Mouse (Mus musculus): ENCODE results near the gene Myo18b. TPM values are rescaled to one million over a fixed set of nuclear protein-coding genes. Genes with fewer than 3 reads are reported as not detected.

Myo18b gene
- 1 to 10 TPM; 5.1 to 5.4 TPM for total RNA-seq (2021)

DNA sequence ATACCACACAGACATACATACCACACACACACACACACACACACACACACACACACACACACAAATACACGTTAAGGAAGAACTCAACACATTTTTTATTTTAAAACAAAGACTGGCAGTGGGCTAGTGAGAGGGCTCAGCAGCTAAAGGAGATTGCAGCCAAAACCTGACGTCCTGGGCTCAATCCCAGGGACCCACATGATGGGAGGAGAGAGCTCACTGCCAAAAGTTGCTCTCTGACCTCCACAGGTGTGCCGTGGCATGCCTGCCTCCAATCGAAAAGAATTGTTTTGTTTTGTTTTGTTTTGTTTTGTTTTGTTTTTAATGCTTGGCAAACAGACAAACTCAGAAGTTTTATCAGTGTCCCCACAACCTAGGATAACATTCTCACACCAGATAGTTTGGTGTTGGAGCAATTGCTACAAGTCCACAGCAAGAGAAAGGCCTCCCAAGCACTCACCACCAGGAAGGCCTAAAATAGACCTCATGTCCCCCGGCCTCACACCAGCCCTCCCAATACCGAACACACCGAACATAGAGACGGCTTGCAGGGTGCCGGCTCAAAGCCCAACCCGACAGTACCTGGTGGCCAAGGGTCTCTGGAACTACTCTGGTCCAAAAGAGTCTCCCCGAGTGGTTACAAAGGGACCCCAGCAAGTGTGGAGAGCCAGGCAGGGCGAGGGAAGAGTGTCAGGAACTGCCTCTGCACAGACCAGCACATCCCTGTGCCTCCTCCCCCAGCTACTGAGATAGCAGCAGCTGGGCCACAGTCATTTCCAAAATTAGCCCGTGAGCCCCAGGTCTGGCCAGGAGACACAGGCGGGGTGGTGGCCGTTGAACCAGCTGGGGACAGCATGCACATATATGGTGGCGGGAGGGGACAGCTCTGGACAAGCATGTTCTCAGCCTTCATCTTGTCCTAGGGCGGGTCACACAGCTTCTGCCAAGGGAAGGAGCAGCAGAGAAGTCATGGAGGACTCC, at the start of gene Myo18b:
Gene Myo18b (minus strand): TSS at position 689 of the 981 bp plus-strand sequence.
- intact Hi-C loops (cut with DNase I): no loop called here
- DNase-seq (ENCODE audit: extremely low spot score in 1 of 2, low spot score in 2 of 2): no peak

DNA sequence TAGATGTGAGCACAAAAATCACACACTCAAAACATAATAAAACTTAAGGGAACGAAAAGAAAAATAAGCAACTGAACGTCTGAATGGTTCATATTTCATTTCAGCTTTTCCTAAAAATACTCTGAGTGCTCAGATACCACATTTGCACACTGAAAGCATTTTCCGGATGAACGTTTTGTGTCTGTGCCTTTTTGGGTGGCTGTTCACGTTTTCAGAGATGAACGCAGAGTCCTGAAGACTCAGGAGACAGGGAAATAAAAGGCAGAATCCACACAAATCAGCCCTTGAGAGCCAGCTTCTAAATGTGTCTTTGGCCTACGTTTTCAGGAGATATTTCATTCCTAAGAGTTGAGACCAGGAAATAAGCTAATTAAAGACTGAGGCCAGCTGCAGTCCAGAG, 49.8 kb upstream of the Myo18b start:
- intact Hi-C loops (cut with DNase I): no loop called here
- no peak for DNase-seq (ENCODE audit: extremely low spot score in 1 of 2, low spot score in 2 of 2)

DNA sequence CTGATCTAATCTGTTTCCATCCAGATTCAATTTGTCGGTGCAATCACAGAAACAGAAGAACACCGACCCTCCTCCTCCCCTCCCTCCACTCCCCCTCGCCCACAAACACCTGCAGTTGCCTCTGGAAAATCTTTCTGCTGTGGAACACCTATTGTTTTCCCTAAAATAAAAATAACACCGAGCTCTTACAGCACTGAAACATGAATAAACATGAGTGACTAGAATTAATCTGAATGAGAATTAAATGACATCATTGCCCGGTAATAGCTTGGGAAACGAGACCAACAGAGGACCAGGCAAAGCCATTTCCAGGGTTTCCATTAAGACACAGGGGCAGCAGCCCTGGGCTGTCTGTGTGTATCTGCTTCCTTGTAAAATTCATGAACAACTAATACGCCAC, 46.1 kb upstream of the Myo18b start:
- intact Hi-C loops (cut with DNase I): no loop called here
- no peak for DNase-seq (ENCODE audit: extremely low spot score in 1 of 2, low spot score in 2 of 2)

DNA sequence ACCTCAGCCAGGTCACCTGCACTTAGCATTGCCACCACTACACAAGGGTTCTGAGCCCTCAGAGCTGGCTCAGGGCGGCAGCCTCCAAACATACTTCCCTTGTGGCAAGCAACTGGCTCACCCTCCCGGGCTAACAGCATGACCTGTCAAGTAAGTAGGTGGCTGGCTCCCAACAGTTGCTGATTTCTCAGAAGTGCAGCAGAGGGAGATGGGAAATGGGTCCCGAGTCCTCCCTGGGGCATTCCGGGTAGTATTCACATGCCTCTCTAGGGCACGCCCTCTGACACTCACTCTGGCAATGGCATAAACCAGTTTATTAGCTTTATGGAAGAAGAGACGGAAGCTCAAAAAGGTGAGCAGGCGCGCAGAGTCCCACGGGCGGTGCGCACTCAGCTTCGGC, 44.8 kb upstream of the Myo18b start:
- intact Hi-C loops (cut with DNase I): no loop called here
- no peak for DNase-seq (ENCODE audit: extremely low spot score in 1 of 2, low spot score in 2 of 2)

DNA sequence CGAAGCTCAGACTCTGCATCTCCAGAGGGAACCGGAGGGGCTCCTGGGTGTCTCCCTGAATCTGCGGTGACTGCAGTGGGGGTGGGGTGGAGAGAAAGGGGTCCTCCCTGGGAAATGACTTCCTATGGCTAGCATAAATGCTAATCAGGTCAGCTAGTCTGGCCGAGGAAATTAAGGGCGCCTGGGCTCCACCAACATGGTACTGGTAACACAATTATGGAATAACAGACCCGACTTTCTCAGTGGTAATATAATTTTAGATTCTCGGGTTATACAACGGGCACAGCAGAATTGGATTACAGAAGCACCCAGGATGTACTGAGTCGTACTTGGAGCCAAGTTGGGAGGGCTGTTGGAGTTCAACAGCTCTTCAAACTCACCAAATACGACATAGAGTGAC, 40.5 kb upstream of the Myo18b start:
- no peak for DNase-seq (ENCODE audit: extremely low spot score in 1 of 2, low spot score in 2 of 2)
- intact Hi-C loops (cut with DNase I): loop anchor here (5.0 kb wide), 1 partner anchor 111 kb away; no protein-coding TSS in a partner anchor

DNA sequence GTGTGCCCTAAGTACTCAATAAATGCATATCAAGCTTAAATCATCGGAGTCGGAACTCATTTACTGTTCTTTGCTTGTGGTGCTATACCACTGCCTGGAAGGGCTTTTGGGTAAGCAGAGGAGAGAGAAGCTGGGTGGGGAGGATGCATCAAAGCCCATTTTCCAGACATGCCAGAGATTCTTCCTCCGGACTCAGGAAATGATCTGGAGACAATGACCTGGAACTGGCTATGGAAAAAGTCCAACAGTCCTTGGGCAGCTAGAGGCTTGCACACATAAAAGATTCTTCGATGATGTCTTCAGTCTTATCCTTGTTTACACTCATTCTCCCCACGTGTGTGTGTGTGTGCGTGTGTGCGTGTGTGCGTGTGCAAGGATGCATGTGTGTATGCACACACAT, 39.3 kb upstream of the Myo18b start:
- intact Hi-C loops (cut with DNase I): loop anchor here (5.0 kb wide), 1 partner anchor 112 kb away; no protein-coding TSS in a partner anchor
- DNase-seq (ENCODE audit: extremely low spot score in 1 of 2, low spot score in 2 of 2): no peak

DNA sequence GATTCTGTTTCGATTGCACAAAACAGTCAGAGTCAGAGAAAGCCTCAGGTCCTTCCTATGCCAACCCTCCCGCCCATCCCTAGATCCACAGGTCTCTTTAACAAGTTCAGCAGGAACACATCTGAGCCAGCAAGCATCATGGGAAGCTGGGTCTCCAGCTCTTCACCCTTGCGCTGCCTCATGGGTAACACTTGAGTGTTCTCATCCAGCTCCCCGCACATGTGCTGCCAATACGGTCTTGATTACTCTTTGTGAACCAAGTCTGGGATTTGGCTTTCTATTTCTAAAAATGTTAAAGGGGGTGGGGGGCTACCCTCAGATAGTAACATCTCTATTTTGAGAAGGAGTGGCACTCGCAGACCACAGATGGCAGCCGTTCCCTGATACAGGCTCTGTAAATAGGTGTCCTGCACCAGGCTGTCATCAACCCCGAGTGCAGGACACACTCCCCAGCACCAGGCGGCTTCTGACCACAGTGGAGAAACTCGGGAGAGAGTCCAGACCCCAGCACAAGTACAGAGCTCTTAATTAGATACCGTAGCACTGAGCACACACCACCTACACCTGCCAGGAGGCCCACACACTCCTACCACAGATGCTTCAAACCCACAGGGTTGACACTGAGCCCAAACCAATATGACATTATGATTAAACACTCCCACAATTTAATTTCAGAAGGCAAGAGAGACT, 36.9 kb upstream of the Myo18b start:
- peak in 1 of 2 experiments; percentile 32 for DNase-seq (ENCODE audit: extremely low spot score in 1 of 2, low spot score in 2 of 2)
- intact Hi-C loops (cut with DNase I): no loop called here

DNA sequence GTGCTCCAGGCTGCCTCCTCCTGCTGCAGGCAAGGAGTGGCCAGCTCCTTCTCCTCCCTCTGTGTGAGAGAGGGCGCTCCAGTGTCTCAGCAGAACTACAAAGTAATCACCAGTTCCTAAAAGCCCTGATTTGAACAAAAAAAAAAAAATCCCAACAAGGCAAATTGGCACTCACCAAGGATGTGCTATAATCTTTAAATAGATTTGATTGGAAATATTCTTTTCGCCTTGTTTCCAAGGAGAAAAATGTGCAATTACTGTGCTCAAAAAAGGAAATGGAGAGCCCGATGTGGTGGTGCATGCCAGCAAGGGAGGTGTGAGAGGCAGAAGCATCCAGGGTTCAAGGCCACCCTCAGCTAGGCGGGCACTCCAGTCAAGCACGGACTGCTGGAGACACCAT, 35.7 kb upstream of the Myo18b start:
- DNase-seq (ENCODE audit: extremely low spot score in 1 of 2, low spot score in 2 of 2): no peak
- intact Hi-C loops (cut with DNase I): no loop called here

DNA sequence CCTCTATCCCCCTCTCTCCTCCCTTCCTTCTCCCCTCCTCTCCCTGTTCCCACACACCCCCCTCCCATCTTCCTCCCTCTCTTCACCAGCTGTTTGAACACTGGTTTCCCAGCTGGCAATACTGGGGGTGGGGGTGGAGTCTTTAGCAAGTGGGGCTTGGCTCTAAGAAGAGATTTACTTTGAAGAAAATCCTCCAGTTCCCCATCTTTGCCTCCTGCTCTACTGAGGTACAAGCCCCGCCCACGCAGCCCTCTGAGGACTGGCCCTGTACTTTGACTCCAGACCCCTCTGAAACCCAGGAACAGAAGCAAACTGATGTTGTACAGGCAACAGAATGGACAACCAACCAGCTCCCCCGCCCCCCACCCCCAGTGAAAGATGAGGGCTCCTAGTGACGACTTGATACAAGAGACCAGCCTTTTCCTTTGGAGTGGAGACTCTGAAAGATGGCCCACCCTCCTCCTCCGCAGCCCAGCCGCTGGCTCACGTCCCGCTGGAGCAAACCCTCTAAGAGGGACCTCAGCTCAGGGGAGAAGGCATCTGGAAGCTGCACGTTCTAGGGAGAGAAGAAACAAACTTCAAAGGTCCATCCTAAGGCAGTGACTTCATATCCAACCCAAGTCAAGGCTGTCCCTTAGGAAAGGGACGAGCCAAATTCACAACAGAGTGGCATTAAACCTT, 32.2 kb upstream of the Myo18b start:
- intact Hi-C loops (cut with DNase I): no loop called here
- DNase-seq (ENCODE audit: extremely low spot score in 1 of 2, low spot score in 2 of 2): no peak

DNA sequence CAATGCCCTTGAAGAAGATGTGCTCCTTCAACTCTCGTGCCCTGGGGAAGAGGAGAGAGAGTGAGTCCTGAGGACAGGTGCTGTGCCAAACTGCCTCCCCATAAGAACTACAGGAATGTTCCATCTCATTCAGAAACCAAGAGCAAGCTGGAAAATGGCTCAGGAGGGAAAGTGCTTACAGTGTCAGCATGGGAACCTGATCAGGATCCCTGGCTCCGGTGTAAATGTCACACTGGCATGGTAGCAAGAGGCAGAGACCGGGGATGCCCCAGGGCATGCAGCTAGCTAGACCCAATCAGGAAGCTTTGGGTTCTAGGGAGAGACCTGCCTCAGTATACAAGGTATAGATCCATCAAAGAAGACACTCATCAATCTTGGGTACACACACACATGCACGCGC, 29.3 kb upstream of the Myo18b start:
- intact Hi-C loops (cut with DNase I): no loop called here

DNA sequence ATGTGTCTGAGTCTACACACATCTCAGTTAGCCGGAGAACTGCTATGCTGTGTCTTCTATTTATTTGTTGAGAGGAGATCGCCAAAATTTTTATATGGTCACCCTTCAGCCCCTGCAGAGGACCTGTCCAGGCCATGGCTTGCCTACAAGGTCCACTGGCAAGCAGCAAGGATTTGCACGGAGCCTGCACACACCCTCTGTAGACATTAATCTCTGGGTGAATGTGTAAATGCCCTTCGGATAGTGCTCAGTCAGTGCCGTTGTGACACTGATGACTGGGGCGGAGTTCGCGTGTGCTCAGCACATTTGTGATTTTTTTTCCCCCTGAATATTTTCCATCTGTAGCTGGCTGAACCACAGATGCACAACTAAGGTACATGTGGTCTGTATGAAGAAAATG, 28.6 kb upstream of the Myo18b start:
- intact Hi-C loops (cut with DNase I): no loop called here
- no peak for DNase-seq (ENCODE audit: extremely low spot score in 1 of 2, low spot score in 2 of 2)

More for the DNA sequence above, 29.3 kb upstream of the Myo18b start:
- DNase-seq (ENCODE audit: extremely low spot score in 1 of 2, low spot score in 2 of 2): no peak

DNA sequence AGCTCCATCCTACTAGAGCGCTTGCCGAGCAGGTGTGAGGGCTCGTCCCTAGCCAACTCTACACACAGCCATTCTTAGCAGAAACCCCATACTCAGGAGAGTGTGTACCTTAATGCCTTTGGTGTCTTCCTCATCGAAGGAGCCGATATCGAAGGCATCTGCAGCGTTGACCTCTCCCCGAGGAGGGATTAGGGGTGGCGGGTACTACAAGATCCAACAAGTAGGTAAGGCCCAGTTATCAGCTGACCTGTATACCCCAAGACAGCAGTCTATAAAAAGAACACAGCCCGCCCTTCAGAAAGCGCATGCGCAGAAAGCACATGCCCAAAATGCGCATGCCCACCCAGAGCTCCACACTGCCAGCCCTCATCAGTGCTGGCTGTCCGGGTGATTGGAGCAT, 27.7 kb upstream of the Myo18b start:
- intact Hi-C loops (cut with DNase I): no loop called here
- no peak for DNase-seq (ENCODE audit: extremely low spot score in 1 of 2, low spot score in 2 of 2)

DNA sequence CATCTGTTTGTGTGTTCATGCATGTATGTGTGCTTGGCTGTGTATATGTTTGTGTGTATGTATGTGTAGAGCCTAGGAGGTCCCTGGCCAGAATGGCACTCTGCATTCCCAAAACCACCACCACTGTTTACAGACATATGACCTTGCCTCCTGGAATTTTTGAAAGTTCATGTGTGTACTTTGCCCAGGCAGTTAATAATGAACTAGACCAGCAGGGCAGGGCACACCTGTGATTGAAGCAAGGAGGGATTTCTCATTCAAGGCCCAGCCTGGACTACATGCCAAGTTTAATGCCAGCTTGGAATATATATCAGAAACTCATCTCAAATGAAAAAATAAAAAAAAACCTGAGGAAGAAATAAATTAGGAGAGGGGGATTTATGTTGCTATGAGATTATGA, 25.8 kb upstream of the Myo18b start:
- no peak for DNase-seq (ENCODE audit: extremely low spot score in 1 of 2, low spot score in 2 of 2)
- intact Hi-C loops (cut with DNase I): no loop called here

DNA sequence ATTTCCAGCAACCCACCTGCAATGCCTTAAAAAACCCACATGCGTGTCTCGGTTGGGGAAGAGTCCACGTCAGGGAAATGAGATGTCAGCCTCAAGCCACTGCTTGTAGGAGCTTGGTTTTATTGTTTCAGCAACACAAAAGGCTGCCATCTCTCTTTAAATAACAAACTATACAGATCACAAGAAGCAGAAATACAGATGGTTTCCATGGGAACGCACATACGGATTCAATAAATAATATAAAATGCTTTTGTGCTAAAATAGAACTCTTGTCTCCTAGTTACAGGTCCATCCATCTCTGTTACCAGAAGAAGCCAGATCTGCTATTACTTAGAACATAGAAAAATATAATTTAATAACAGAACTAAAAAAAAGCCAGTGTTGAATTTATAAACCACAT, 14.2 kb upstream of the Myo18b start:
- intact Hi-C loops (cut with DNase I): no loop called here
- no peak for DNase-seq (ENCODE audit: extremely low spot score in 1 of 2, low spot score in 2 of 2)

DNA sequence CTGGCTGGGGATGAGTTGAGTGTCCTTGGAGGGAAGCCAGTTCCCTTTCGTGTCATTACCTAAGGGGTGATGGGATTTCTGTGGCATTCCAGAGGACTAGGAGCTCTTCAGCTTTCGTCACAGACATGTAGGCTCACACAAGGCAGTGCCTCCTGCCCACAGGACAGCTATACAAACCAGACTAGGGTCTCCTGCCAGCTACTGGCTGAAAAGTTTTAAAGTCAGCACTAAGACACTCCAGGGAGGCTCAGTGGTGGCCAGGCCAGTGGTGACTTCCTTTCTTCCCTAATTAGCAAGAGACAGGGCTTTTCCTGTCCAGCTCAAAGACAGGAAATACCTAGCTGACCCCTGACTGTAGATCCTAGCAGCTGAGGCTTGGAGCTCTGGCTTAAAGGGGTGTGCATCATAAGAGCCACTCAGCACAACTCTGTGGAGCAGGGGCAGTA, 12.0 kb upstream of the Myo18b start:
- peak in 1 of 2 experiments; percentile 51 for DNase-seq (ENCODE audit: extremely low spot score in 1 of 2, low spot score in 2 of 2)
- intact Hi-C loops (cut with DNase I): no loop called here

DNA sequence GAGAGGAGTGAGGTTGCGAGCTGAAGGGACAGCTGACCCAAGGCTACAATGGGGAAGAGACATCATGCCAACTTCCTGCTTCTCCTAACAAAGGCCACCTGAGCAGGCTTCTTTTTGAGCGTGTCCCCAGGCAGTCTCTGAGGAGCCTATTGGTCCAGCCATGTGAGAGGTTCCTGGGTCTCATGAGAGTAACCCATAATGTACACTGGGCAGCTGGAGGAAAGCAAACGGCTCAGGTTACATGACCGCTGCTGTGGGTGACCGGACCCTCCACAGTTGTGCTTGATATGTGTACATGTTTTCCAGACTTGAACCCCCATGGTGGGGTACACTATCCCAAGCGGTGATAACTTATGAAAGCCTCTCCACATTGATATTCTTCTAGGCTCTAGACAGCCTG, 11.3 kb upstream of the Myo18b start:
- peak in 1 of 2 experiments; percentile 10 for DNase-seq (ENCODE audit: extremely low spot score in 1 of 2, low spot score in 2 of 2)
- intact Hi-C loops (cut with DNase I): no loop called here

DNA sequence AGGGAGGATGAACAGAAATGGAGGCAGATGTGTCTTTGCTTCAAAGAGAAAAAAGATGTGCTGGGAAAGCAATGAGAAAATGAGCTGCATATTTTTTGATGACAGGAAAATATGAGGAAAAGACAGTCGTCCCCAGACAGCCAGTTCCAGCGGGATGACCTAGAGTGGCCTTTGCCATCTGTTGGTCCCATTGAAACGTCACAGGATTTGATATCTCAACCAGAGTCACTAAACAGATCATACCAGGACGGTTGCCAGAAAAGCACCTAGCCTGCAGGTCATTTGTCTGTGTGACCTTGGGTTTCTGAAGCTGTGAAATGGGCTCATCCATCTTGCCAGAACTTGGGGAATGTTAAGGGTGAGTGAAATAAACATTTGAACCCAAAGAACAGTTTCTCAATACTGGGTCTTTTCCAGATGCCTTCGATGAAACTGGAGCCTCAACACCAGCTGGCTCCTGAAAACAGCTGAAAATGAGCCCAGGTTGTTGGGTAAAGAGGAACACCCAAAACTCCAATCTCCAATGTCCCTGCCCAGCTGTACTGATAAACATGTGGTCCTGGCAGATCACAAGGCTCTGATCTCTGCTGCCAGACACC, 2.6 kb downstream of the Myo18b start:
- DNase-seq (ENCODE audit: extremely low spot score in 1 of 2, low spot score in 2 of 2): no peak
- intact Hi-C loops (cut with DNase I): no loop called here

DNA sequence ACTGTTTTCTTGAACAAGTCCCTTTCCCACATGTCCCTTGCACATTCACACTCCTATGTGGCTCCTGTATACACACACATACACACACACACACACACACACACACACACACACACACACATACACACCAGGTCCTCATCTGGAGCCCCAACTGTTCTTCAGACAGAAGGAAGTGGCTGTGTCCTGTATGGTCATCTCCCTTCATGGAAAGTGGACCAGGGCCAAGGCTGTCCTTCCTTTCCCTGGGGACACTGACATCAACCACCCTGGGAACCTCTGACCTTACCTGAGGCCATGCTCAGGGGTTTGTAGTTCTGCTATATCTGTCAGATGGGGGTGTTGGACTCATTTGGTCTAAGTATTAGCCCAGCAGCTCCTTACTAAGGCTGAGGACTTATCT, 3.8 kb downstream of the Myo18b start:
- DNase-seq (ENCODE audit: extremely low spot score in 1 of 2, low spot score in 2 of 2): no peak
- intact Hi-C loops (cut with DNase I): no loop called here

DNA sequence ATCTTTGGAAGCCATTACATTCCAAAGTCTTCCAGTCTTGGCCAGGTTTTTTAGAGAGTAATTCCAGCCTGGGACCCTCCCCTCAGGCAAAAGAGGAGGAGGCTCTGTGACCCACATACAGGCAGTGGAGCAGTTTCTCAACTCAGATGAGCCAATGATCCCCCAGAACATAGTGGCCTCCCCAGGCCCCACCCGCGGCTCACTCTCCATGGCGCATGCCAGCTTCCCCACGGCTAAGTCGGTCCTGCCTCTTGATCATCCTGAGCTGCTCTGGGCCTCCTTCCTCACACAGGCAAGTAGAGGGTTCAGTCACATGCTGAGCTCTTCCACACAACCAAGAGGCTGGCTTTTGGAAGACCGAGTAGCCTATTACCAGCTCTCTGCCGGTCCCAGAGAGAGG, 7.5 kb downstream of the Myo18b start:
- DNase-seq (ENCODE audit: extremely low spot score in 1 of 2, low spot score in 2 of 2): no peak
- intact Hi-C loops (cut with DNase I): no loop called here

All from left cerebral cortex, postnatal 10 days (tissue).